Mouse (Mus musculus): ENCODE results near the gene Bend3. TPM values are rescaled to one million over a fixed set of nuclear protein-coding genes. Genes with fewer than 3 reads are reported as not detected.

Gene Bend3
- 9.4 and 10.6 TPM in 2 replicates for total RNA-seq (2015)
- 4.6 and 5.5 TPM in 2 replicates for total RNA-seq (2017)

DNA sequence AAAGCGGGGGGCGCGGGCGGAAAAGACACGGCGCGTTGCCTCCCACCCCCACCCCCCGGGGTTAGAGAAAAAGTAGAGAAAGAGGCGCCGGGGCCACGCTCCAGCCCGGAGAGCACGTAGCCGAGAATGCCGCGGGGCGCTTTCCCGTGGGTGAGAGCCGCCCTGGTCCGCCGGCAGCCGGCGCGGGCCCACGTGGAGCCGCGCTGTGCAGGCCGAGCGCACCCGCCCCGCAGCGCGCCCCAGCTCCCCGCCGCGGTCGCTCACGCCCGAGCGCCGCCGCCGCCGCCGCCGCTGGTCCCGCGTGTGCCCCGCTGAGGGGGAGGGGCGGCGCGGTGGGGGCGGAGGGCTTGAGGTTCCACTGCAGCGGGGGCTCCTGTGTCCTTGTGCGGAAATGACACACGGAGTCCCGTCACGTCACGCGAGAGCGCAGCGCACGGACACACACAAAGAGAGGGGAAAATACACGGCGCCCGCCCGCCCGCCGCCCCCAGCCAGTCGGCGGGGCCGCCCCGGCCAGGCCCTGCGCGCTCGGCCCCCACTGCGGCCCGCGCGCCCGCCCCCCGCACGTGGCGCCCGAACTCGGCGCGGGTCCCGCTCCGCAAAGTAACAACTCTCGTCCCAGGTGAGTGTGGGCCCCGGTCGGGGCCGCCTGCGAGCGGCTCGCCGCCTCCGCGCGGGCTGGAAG lies at the start of gene Bend3:
Bend3 (plus strand) TSS at position 81 of the 685 bp plus-strand sequence.
- peak; percentile 12; the same call in 1 of the 2 replicates for ATAC-seq (replicated peaks; ENCODE audit: poor library complexity)

DNA sequence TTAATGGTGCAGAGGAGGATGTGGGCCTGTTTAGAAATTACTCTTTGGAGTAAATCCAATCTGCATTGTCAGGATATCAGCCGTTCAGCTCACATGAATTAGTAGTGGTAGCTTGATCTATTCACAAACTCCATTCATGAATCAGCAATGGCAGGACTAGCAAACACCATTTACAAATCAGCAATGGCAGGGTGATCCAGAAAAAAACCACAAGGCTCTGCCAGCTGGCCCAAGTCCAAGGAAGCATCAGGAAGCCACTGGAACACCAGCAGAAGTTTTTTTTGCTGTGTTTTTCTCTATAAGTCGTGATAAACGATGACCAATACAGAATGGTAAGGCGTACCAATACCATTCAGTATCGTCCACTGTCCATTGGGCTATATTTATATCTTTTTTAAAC lies 48.0 kb upstream of the Bend3 start:
- no peak for ATAC-seq (replicated peaks; ENCODE audit: poor library complexity)

DNA sequence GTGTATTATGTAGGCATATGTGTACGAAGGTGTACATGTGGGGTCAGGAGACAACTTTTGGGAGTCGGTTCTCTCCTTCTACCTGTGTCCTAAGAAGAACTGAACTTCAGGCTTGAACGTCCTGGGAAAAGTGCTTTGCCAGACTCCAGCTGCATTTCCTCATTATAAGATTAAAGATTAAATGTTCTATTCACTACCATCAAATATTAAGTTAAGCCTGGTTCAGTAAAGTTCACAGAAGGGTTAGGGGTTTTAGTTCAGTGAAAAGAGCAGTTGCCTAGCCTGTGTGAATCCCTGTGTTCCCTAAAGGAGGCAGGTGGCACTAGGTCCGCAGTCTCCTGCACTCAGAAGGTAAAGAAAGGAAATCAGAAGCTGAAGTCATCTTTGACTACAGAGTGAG lies 44.3 kb upstream of the Bend3 start:
- ATAC-seq (replicated peaks; ENCODE audit: poor library complexity): no peak

DNA sequence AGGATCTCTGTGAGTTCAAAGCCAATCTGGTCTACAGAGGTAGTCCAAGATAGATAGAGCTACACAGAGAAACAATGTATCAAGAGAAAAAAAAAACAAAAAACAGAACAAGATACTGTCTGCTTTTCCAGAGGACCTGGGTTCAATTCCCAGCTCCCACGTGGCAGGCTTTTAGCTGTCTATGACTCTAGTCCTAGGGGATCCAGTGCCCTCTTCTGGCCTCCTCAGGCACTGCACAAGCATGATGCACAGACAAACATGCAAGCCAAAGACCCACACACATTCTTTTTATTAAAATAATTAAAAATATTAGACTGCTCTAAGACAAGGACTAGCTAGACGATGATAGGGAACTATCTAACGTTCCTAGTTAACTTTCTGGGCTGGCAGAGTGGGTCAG lies 42.9 kb upstream of the Bend3 start:
- ATAC-seq (replicated peaks; ENCODE audit: poor library complexity): no peak

DNA sequence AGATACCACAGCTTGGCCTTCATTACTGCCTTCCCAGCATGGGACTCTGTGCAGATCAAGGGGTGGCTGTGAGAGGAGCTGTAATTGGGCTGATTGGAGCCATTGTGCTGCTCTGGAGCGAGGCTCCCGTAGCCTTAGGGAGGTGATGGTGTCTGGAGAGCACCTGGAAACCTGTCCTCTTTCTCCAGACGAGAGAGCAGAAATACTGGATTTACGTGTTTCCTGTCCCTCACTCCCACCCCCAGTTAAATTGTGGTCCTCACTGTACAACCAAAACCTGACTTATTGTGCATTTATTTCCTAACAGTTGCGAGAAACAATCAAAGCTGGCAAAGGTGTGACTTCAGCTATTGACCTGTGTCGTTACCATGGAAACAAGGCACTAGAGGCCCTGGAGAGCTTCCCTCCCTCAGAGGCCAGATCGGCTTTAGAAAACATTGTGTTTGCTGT lies 39.1 kb upstream of the Bend3 start:
- ATAC-seq (replicated peaks; ENCODE audit: poor library complexity): no peak

DNA sequence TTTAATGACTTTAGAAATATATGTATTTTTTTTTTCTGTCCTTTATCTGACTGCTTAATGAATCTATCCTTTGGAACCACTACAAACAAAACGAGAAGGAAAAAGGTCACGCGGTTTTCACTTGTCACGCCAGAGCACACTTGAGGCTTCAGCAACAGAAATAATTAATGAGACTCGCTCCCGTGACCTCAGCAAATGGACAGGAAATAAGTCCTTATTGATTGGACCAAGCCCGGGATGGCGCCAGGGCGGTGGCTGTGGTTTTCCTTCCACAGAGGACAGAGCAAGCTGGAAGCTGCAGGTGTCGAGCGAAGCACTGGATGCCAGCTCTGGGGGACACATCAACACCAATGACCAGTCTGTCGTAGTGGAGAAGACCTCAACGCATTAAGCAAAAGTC lies 38.6 kb upstream of the Bend3 start:
- ATAC-seq (replicated peaks; ENCODE audit: poor library complexity): no peak

DNA sequence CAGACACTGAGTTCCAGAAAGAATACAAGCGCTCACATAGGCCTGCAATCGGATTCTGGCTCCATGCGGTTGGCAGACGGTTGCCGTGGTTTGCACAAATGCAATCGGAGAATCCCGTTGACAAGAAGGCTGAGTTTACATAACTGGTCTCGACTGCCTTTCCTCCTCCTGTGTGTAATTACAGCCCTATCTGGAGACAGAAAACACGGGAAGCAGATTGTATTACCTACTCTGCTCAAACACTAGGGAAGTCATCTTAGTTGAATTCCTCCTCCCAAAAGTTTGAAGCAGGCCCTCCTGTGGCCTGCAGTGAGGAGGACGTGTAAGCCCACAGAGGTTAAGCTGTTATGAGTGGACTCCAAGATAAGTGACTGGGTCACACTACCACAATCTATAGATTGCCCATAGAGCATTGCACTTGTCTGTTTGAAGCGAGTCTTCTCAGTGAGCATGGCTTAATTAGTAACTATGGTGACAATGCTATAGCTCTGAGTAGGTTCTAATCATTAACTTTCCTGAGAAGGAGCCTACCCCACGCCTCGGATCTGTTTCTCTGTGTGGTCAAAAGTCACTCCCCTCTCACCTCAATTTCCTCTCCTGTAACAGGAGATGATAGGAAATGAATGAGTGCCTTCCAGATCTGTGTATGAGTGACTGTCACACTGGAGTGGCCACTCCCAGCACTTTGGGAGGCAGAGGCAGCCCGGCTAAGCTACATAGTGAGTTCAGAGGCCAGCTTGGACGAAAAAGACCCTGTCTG lies 37.5 kb upstream of the Bend3 start:
- ATAC-seq (replicated peaks; ENCODE audit: poor library complexity): no peak

DNA sequence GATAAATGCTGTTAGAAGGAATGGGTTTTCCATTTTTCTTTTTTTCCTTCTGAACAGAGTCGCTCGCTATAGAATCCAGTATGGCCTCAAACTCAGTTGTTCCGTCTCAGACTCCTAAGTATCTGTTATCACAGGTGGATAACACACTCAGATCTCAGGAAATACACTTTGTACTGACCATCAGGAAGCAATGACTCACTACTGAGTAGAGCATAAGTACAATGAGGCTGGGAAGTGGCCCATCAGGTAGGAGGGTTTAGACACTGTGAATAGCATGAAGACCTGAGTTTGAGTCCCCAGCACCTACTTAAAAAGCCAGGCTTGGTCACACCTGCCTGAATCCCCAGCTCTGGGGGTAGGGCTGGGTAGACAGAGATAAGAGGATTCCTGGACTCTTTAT lies 30.0 kb upstream of the Bend3 start:
- ATAC-seq (replicated peaks; ENCODE audit: poor library complexity): no peak

DNA sequence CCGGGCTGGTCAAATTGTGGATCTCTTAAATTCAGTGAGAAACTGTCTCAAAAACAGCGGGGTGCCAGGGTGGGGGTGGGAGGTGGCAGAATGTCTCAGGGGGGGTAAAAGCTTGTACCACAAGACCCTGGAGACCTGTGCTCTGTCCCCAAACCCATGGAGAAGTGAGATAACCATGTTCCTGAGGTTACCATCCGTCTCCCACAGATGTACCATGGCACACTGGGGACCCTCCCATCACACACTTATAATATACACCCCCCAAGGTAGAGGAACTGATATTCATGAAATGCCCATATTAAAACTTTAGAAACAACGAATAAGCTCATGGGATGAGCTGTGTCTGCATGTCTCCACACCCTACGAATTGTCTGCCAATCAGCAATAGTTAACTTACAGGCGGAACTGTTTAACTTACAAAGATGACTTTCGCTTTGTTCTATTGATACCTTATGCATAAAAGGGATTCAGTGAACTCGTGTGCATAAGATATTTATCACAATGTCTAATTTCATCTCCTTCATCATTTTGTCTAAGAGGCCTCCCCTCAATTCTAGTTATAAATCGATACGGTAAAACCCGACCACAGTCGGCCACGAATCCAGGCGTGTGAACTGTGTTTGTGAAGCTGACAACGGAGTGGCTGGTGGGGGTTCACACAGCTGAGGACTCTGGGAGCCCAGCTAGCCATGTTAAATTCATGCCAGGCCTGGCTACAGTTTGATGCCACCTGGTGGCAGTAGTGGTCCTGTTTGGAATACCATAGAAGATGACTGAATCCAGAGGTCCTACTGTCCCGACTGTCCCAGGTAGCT lies 26.6 kb upstream of the Bend3 start:
- ATAC-seq (replicated peaks; ENCODE audit: poor library complexity): peak; percentile 95

DNA sequence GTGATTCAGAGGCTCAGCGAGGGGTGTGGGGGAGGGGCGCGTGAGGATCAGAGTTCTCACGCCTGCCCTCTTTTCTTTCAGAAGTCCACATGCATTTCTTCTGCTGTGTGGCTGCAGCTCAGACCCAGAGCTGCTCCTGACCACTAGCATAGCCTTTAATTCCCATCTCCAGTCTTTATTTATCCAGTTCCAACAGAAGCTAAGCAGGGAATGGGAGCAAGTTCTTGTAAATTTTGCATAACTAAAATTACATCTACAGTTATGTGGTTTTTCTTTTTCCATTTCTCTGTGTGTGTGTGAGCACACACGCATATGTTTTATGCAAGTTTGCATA lies 26.0 kb upstream of the Bend3 start:
- ATAC-seq (replicated peaks; ENCODE audit: poor library complexity): no peak

DNA sequence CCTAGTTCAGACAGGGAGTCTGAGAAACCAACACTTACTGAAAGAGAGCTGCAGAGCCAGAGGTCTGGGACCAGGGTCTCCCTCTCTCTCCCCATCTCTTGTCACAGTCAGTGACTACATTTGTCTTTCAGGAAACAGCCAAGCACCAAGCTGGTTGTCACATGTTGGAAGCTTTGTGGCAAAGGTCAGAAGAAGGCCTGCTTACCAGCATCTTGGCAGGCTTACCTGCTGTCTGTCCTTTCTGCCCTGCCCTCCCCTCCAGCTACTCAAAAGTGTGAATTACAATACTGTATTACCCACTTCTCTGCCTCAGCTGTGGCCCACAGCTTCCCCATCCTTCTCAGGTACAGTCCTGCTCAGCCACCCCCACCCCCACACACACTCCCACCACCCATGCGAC lies 24.4 kb upstream of the Bend3 start:
- no peak for ATAC-seq (replicated peaks; ENCODE audit: poor library complexity)

DNA sequence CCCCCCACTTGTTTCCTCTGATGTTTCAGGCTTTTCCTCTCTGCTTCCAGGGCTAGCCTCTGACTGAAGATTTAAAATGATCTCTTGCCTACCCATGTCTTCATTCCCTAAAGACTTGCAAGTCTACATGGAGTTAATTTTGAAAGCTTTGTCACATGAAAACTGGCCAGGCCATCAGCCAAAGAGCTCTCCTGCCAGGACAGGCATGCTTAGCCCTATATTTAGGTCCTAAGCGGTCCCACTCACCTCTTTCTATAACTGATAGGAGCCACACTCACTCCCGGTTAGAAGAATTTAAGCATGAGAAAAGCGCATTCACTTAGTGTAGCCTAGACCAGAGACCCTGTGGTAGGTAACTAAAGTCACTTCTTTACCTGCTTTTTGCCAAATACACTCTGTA lies 24.0 kb upstream of the Bend3 start:
- no peak for ATAC-seq (replicated peaks; ENCODE audit: poor library complexity)

DNA sequence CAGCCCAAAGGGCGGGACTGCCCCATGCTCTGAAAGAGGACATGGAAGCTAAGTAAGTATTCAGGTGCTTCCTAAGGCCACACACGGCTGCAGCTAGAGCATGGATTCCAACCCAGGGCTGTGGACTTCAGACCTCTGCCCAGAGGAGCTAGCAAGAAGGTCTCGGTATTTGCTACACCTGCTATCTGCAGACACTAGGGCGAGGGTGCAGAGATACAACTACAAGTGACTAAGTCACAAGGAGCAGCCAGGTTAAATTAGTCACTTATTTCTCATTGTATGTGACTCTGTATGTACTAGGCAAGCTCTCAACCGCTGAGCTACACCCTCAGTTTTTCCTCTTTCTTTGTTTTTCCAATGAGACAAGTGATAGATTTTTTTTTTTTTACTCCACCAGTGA lies 15.8 kb upstream of the Bend3 start:
- ATAC-seq (replicated peaks; ENCODE audit: poor library complexity): no peak

DNA sequence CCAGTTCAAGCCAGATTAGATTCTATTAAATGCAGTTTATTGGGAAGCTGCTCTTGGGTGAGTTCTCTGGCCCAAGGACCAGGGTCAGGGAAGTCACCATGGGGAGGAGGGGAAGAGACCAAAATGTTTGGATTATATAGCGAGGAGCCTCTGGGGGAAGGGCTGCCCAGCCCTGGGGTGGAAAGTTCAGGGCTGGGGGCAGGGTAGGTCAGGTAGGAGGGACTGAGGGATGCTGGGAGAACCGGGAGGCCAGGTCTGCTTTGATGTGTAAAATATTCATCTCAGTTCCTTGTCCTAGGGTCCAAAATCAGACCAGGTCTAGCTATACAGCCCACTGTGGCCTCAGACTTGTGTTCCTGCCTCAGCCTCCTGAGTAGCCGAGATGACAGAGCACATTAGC lies 15.4 kb upstream of the Bend3 start:
- no peak for ATAC-seq (replicated peaks; ENCODE audit: poor library complexity)

DNA sequence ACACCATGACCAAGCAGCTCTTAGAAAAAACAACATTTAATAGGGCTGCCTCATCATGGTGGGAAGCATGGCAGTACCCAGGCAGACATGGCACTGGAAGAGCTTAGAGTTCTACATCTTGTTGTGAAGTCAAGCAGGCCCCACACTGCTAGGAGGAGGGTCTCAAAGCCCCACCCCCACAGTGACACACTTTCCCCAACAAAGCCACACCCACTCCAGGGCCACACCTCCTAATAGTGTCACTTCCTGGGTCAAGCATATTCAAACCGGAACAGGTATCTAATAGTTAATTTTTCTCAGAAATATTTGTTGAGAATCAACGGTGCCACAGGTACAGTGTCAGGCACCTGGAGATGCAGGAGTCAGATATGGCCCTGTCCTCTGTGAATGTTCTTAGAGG lies 12.4 kb upstream of the Bend3 start:
- ATAC-seq (replicated peaks; ENCODE audit: poor library complexity): no peak

DNA sequence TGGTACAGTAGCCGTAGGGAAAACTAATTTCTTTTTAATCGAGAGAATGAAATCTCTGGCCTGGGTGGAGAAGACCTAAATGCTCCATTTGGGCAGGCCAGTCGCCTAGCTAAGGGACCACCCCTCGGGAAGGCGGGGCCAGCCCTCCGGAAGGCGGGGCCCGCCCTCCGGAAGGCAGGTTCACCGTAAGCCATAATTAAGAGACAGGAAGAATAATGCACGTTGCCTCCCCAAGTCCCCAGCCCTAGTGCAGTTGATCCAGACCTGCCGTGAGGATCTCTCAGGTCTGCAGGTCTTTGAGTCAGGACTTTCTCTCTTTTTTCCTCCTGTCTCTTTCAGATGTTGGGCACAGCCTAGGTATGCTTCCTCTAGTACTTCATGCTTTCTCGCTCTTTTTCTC lies 11.0 kb upstream of the Bend3 start:
- peak; percentile 87 for ATAC-seq (replicated peaks; ENCODE audit: poor library complexity)

DNA sequence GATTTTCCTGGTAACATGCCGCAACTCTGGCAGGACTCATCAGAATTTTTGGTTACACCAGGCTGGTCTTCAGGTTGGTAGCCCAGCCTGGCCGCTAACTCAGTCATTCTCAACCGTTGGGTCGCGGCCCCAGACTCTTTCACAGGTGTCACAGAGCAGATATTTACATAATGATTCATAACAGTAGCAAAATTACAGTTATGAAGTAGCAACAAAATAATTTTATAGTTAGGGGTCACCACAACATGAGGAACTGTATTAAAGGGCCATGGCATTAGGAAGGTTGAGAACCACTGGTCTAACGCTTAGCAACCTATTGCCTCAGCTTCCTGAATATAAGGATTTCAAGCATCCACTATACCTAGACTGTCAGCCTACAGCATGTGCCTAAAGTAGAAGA lies 10.3 kb upstream of the Bend3 start:
- no peak for ATAC-seq (replicated peaks; ENCODE audit: poor library complexity)

DNA sequence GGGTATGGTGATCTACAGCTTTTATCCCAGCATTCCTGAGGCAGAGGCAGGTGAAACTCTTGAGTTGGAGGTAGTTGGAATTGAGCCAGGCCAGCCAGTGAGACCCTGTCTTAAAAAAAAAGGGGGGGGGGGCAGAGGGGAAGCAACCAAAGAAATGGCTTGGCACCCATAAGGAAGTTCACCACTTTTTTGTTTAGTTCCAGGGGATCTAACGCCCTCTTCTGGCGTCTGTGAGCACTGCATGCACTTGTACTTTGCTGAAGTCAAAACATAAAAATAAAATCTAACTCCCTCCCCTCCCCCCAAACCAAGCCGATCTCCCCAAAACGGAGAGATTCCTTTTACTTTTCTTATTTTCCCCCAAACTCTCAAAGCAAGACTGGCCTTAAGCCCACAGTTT lies 3.3 kb upstream of the Bend3 start:
- 0 out of 2 replicates have a peak, but pooled peaks have one; percentile 21 for ATAC-seq (replicated peaks; ENCODE audit: poor library complexity)

DNA sequence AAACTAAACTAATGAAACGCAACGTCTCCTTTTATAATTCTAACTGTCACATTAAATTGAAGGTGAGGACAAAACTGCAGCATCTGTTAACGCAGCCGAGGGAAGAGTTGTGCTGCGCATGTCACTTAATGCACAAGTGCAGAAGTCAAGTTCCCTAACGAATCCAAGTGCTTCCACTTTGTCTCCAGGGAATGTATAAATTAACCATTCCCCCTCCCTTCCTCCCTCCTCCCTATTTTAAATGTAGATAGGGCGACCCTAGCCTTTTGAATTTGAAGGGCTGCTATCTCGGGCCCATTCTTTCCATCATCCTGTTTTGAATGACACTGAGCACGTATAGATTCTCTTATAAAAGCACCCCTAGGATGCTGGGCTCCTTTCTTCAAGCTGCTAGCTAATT lies 1.2 kb upstream of the Bend3 start:
- no peak for ATAC-seq (replicated peaks; ENCODE audit: poor library complexity)

DNA sequence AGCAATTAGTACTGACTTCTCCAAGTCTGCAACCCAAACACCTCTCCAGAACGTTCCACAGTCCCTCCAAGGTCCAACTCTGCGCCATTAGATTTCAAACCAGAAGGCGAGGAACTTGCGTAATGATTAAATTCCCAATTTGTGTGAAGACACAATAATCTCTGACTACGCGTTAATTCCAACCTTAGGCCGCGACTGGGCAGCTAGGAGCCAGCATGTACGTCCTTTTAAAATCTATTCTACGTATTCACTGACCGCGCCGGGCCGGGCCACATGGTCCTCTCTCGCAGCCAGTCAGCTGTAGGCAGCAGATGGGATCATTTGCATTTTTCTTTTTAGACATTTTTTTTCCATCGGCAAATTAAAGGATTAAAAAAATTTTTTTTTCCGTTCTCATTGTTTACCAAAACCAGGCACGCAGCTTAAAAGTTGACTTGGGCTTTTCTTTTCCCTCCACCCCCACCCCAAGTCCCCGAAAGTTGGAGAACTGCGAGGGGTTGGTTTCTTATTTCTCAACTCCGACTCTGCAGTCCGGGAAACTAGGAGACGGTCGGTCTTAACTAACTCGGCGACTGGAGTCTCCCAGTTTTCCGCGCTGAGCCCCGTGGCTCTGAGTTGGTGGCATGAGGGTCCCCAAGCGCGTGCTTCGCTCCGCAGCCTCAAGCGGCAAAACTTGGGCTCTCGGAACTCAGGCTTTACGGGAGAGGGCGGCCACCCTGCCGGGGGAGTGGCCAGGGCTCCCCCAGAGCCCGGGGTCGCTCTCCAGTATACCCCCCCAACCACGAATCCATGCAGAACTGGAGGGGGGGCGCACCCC lies 558 bp upstream of the Bend3 start:
- ATAC-seq (replicated peaks; ENCODE audit: poor library complexity): peak; percentile 41

Measured in megakaryocyte progenitor cell, adult 5-6 weeks (primary cell).